Mouse (Mus musculus) right cerebral cortex, postnatal 10 days (tissue): ENCODE results near the gene Olfr1009.
A peak's percentile ranks its signal among the peaks of the same experiment; 100 is the strongest.
"Not testable (repeated sequence)": the region's sequence is repeated elsewhere in the genome, so short reads cannot be mapped to it uniquely, and the experiment has no call there.

Source experiments
- DNase-seq, 2 experiments: peaks; one replicate each; pipeline ENCODE4 v3.0.0; 2021; ENCODE audit warnings: low spot score in 2 of 2

Gene Olfr1009

GRCm38 (mm10) chr2:85715119-85715518, at the start of gene Olfr1009:
TSS of gene Olfr1009 (plus strand) at chr2:85715419.
- no peak for DNase-seq

DNA sequence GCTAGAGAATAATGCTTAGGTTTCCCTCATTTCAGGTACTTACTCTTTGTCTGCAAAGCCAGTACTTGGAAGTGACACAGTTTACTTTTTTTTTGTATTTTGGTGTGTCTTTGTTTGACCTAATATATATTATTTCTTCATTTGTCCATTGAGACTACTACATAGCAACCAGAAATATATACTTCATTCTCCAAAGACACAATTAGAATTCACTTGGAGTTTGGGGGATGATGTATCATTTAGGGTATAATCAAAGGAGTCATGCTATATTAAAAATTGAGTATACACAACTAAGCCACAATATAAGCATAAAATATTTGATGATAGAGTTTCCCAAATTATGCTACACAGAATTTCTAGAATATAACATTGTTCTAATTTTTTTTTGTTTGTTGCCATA, 36.6 kb upstream of the Olfr1009 start, which contains the start of gene Olfr1006:
Olfr1006 (minus strand) TSS at position 101 of the 400 bp plus-strand sequence.
- DNase-seq, result no peak

DNA sequence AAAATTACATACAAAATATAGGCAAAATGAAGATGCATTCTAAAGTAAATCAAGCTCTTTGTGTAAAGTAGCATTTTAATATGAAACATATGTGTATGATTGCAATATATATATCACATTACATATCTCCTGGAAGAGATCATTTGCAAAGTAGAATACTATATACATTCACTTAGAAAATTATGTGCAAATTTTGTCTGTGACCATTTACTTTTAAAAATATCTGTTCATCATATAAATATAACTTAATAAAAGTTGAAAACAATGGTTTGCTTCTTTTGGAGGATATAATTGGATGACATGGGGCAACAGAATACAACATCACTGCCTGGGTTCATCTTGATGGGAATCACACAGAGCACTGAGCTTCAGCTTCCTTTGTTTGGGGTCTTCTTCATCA, 26.1 kb upstream of the Olfr1009 start, which contains the start of gene Olfr1008:
Olfr1008 (plus strand) TSS at position 301 of the 400 bp plus-strand sequence.
- no peak for DNase-seq

DNA sequence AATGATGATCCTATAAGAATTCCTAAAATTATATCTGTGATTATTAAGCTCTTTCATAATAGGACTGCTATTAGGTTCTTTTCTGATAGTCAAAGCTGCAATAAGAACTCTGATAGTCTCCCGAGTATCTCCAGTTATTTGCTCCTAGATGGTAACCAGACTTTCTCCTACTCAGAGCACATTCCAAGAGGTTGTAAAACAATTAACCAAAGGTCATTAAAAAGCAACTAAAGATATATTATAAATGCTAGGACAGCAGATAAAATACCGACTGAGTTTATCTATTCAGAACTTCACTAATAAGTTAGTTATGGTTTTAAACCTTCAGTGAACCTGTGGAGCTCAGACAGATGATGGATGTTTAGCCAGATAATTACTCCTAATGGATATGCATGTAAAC, 4.5 kb upstream of the Olfr1009 start:
- DNase-seq, result not testable (repeated sequence)

DNA sequence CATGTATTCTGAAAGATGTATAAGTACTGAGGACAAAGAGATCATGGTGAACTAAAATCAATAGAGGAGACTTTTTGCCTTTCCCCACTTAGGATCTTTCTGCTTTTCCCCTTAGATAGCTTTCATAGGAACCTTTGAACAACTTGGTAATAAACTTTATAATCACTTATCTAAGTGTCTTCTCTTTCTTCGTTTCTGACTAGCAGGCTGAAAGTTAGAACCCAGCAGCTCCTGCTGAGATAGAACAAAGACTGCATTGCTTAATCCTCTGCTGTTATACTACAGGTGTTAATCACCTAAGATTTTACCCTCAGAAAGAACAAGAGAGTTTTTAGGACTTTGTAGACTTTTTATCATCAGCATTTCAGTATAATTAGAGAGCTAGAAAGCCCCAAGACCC, 4.1 kb upstream of the Olfr1009 start:
- no peak for DNase-seq

- peak; percentile 32 to 42 for DNase-seq
Measured at GRCm38 (mm10) chr2:85725793-85726192, 10.6 kb downstream of the Olfr1009 start.

DNA sequence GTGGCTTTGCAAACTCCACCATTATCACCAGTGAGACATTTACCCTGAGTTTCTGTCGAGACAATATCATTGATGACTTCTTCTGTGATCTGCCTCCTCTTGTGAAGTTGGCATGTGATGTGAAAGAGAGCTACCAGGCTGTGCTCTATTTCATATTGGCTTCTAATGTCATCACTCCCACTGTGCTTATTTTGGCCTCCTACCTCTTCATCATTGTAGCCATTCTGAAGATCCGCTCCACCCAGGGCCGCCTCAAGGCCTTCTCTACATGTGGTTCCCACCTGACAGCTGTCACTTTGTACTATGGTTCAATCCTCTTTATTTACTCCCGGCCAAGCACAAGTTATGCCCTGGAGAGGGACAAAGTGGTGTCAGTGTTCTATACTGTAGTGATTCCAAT, 38.6 kb downstream of the Olfr1009 start:
- no peak for DNase-seq

DNA sequence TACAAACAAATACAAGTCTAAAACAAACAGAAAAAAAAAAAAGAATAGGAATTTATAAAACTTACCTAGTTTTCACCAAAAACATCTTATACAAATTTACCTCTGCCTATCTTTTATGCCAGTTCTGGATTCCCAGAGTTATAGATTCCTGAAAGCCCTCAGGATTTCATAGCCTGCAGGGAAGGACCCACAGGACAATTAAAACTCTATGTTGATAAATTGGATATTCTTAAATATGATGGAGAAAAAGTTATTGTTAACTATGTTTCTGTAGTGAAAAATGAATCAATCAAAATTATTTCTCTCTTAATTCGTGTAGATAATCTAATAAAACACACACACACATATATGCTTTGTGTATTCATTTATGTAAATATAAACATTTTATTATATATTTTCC, 47.4 kb downstream of the Olfr1009 start, which contains the start of gene Olfr1012:
Olfr1012 (minus strand) TSS at position 101 of the 400 bp plus-strand sequence.
- DNase-seq, result no peak

GRCm38 (mm10) chr2:85766798-85767197, 51.6 kb downstream of the Olfr1009 start, which contains the start of gene Olfr1013:
TSS of gene Olfr1013 (plus strand) at chr2:85767098.
- no peak for DNase-seq

GRCm38 (mm10) chr2:85772413-85772812, 57.2 kb downstream of the Olfr1009 start, which contains the start of gene Olfr1014:
TSS of gene Olfr1014 (plus strand) at chr2:85772713.
- DNase-seq, result no peak
